Mouse (Mus musculus) spleen, adult 2 months (tissue): ENCODE measurements around the gene Sema3a. TPM values are rescaled to one million over a fixed set of nuclear protein-coding genes. Genes with fewer than 3 reads are reported as not detected.

Source experiments
- DNase-seq, 2 experiments: peaks; one replicate each; pipeline versions ENCODE4 v3.0.0 to v3.0.0-alpha.2; 2012 to 2021; ENCODE audit warnings: low spot score in 2 of 2, low read depth in 1 of 2
- H3K27ac ChIP-seq: fragments of 200-500 bp; 2 replicates; pipeline ENCODE4 v1.5.1; 2012; ENCODE audit warnings: low read length, inconsistent platforms; ENCODE audit not compliant: insufficient read depth
- H3K27me3 ChIP-seq: fragments of 200-500 bp; 2 replicates; pipeline ENCODE4 v1.6.1; 2012; ENCODE audit warnings: mild to moderate bottlenecking, moderate library complexity, low read length, inconsistent platforms; ENCODE audit not compliant: control insufficient read depth, insufficient read depth
- H3K36me3 ChIP-seq: fragments of 200-500 bp; 2 replicates; pipeline ENCODE4 v1.6.1; 2012; ENCODE audit warnings: mild to moderate bottlenecking, low read length, inconsistent platforms; ENCODE audit not compliant: control insufficient read depth, insufficient read depth
- H3K4me1 ChIP-seq: fragments of 200-500 bp; 2 replicates; pipeline ENCODE4 v1.6.1; 2011; ENCODE audit warnings: inconsistent platforms; ENCODE audit not compliant: control insufficient read depth, insufficient read depth, insufficient read length
- H3K4me3 ChIP-seq: fragments of 200-500 bp; 2 replicates; pipeline ENCODE4 v1.5.1; 2011; ENCODE audit warnings: mild to moderate bottlenecking, inconsistent platforms; ENCODE audit not compliant: insufficient read depth, insufficient read length; ENCODE audit errors: extremely low read depth
- CTCF ChIP-seq: fragments of 200-500 bp; IDR thresholded peaks from 2 replicates; pipeline ENCODE4 v1.5.1; 2011; ENCODE audit warnings: mild to moderate bottlenecking, inconsistent platforms; ENCODE audit not compliant: insufficient read depth, insufficient read length, insufficient replicate concordance; ENCODE audit errors: extremely low read depth
- POLR2A ChIP-seq: fragments of 200-500 bp; IDR thresholded peaks from 2 replicates; pipeline ENCODE4 v1.6.1; 2011; ENCODE audit warnings: low read depth, low read length, inconsistent platforms
- WGBS: fragments of 180-500 bp; shearing (Covaris S2); methylation state at CpG from one replicate; pipeline ENCODE4 v1.1.7; 2018; 5-methylcytosine and 5-hydroxymethylcytosine counted together
- polyA plus RNA-seq: library from polyadenylated mRNA; depleted of rRNA; stranded (reverse); fragments of >200 nt; gene quantifications from 2 replicates; pipeline ENCODE4 v1.2.3, GENCODE M21; 2012

Sema3a gene
- polyA plus RNA-seq, 1 experiment: 2.4 TPM

DNA sequence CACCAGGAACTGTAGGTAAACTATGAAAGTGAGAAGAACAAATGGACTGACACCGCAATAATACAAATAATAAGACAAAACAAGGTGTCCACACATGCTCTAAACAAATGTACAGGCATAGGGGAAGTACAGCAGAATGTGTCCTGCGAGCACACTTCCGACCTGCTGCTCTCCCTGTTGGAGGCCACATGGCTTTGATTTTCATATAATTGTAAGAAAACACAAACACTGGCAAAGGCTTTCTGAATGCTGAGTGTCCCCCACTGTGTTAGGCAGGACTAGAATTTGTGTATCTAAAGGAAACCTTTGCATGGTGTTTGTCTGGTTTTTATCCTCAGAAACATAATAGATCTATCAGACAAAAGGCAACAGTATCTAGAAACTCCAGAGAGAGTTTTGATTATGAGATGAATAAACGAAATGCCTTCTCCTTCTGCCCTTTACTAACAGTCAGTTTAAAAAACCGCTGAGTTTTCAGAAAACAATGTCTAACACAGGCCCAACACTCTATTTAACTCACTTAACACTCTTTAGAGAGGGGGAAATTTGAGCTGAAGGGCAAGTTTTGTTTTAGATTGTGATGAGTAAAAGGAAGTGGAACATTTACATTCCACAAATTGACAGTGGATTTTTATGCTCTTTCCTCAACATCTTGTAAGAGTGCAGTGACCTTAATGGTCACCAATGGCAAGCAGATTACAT, 193.7 kb downstream of the Sema3a start:
- Histone ChIP-seq H3K4me3 (no peak overlapping the region), H3K27me3 (no peaks in the 10 kb centered on the region), H3K27ac (no peak overlapping the region), H3K36me3 (no peaks in the 10 kb centered on the region), H3K4me1 (no peaks in the 10 kb centered on the region)
- no peak for DNase-seq
- 68% methylated on average over 5 of the region's 5 CpGs for WGBS
- TF ChIP-seq CTCF: no peak
- TF ChIP-seq POLR2A: no peak

- no peak overlapping the region for H3K4me3 ChIP-seq
- no peak for DNase-seq
- TF ChIP-seq CTCF: no peak
- no peak for TF ChIP-seq POLR2A
- H3K36me3 ChIP-seq: no peaks in the 10 kb centered on the region
- H3K27ac ChIP-seq: no peak overlapping the region
- H3K27me3 ChIP-seq: no peaks in the 10 kb centered on the region
- 85% methylated on average over 3 of the region's 3 CpGs for WGBS
- H3K4me1 ChIP-seq: no peaks in the 10 kb centered on the region
Measured at GRCm38 (mm10) chr5:13320138-13320537, 194.9 kb downstream of the Sema3a start.

DNA sequence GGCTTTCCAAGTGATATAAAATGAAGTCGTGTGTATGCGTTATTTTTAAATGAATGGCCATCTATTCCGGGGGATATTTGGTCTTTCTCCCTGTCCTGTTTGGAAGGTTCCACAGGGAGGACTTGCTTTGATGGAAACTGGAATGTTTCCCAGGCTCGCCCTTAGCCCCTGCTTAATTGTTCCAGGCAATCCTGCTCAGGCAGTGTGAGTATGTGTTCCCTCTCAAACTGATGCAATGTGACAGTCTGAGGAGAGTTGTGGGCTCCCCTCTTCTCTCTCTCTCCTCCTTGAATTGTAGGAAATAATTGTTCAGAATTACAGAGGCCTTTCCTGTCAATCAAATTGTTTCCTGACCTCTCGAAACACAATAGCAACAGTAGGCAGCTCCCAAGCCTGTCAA, 202.1 kb downstream of the Sema3a start:
- 79% methylated on average over 5 of the region's 5 CpGs for WGBS
- H3K4me1 ChIP-seq: no peaks in the 10 kb centered on the region
- DNase-seq: no peak
- no peak overlapping the region for H3K27ac ChIP-seq
- no peak overlapping the region for H3K4me3 ChIP-seq
- TF ChIP-seq POLR2A (no peak), CTCF (no peak)
- no peaks in the 10 kb centered on the region for H3K36me3 ChIP-seq
- no peaks in the 10 kb centered on the region for H3K27me3 ChIP-seq

- TF ChIP-seq POLR2A: no peak
- Histone ChIP-seq H3K27ac (no peak overlapping the region), H3K4me1 (no peaks in the 10 kb centered on the region), H3K36me3 (no peaks in the 10 kb centered on the region), H3K27me3 (no peaks in the 10 kb centered on the region), H3K4me3 (no peak overlapping the region)
- DNase-seq: no peak
- WGBS: 83% methylated on average over 2 of the region's 2 CpGs
Measured at GRCm38 (mm10) chr5:13331412-13331811, 206.2 kb downstream of the Sema3a start.

GRCm38 (mm10) chr5:13337665-13338064, 212.5 kb downstream of the Sema3a start:
- H3K27me3 ChIP-seq: no peaks in the 10 kb centered on the region
- no peak overlapping the region for H3K27ac ChIP-seq
- no peaks in the 10 kb centered on the region for H3K36me3 ChIP-seq
- TF ChIP-seq POLR2A: no peak
- no peak for TF ChIP-seq CTCF
- no peaks in the 10 kb centered on the region for H3K4me1 ChIP-seq
- H3K4me3 ChIP-seq: no peak overlapping the region
- WGBS: 90% methylated on average over 1 of the region's 1 CpGs
- no peak for DNase-seq

DNA sequence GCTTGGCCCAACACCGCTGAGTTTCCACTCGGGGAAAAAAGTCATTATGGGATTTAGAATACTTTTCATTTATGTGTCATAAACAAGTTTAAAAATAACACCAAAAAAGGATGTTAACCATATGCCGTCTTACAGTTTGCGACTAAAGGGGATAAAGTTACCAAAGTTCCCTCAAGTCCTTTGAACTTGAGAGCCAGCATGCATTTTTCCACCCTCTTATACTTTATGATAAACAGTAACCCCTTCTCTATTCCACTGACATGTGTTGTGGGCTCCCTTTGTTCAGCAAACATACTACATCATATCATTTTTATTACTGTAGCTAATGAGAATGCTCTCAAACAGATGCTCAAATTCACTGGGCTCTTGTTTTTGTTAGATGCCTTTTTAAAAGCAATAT, 221.9 kb downstream of the Sema3a start:
- no peaks in the 10 kb centered on the region for H3K4me1 ChIP-seq
- no peak overlapping the region for H3K27ac ChIP-seq
- H3K36me3 ChIP-seq: no peaks in the 10 kb centered on the region
- H3K4me3 ChIP-seq: no peak overlapping the region
- no peak for DNase-seq
- TF ChIP-seq POLR2A (no peak), CTCF (no peak)
- WGBS: 82% methylated on average over 4 of the region's 4 CpGs
- no peaks in the 10 kb centered on the region for H3K27me3 ChIP-seq

GRCm38 (mm10) chr5:13351611-13352010, 226.4 kb downstream of the Sema3a start:
- TF ChIP-seq CTCF: no peak
- TF ChIP-seq POLR2A: no peak
- DNase-seq: no peak
- no peak overlapping the region for H3K27ac ChIP-seq
- no peaks in the 10 kb centered on the region for H3K4me1 ChIP-seq
- no peaks in the 10 kb centered on the region for H3K36me3 ChIP-seq
- 74% methylated on average over 4 of the region's 4 CpGs for WGBS
- H3K27me3 ChIP-seq: no peaks in the 10 kb centered on the region
- no peak overlapping the region for H3K4me3 ChIP-seq
